Mouse (Mus musculus): ENCODE results near the gene Fam111a. TPM values are rescaled to one million over a fixed set of nuclear protein-coding genes. Genes with fewer than 3 reads are reported as not detected.
A peak's percentile ranks its signal among the peaks of the same experiment; 100 is the strongest.
"Not testable (repeated sequence)": the region's sequence is repeated elsewhere in the genome, so short reads cannot be mapped to it uniquely, and the experiment has no call there.

Fam111a gene
- polyA plus RNA-seq (2015; fragmentation: Nextera tagmentation; extraction: Ambion mirVana), result 8.2 TPM in 2 replicates

DNA sequence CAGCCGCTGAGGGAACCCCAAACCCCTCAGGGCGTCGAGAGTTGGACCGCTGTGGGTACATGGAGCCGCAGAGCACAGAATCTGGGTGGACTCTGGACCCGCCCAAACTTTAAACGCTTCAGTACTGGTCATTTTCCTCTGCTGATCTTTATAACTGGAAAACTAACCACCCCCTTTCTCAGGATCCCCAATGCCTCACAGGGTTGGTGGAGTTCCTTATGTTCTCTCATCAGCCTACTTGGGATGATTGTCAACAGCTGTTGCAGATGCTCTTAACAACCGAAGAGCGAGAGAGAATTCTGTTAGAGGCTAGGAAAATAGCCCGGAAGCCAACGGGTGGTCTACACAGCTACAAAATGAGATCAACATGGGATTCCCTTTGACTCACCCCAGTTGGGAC, at the start of gene Fam111a:
TSS of gene Fam111a (plus strand) at position 301 of the 400 bp plus-strand sequence.
- not testable (repeated sequence) for H3K4me3 ChIP-seq (ENCODE audit: low read depth, low read length); H3K9ac ChIP-seq (ENCODE audit: low read length); ATAC-seq (ENCODE audit: low FRiP score, low TSS enrichment); H3K27me3 ChIP-seq (ENCODE audit: control insufficient read depth, insufficient read depth, low read length); H3K4me1 ChIP-seq (replicated peaks; ENCODE audit: control insufficient read depth, insufficient read depth); H3K4me2 ChIP-seq (replicated peaks; ENCODE audit: low read depth); H3K36me3 ChIP-seq (ENCODE audit: control insufficient read depth, insufficient read depth, low read length); H3K27ac ChIP-seq (replicated peaks); DNase-seq (ENCODE audit: low spot score); H3K9me3 ChIP-seq (ENCODE audit: control insufficient read depth, low read length)
- WGBS, result 91% methylated on average over 11 of the region's 11 CpGs

DNA sequence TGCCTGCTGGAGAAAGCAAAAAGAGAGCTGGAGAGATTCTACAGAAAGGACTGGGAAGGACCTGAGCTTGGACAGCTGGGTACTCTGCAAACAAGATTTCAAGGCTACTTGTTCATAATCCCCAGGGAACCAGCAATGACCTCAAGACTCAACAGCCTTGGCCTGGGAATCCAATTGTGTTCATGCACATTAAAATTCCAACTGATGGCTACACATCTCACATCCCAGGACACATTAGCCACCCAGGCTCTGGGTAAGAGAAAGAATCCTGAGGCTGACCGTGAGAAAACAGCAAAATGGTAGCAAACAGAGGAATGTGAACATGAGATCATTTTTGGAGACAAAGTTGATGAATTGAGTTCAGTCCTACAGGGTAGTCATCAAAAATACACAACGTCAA, 49.3 kb upstream of the Fam111a start:
- Histone ChIP-seq H3K4me3 (ENCODE audit: low read depth, low read length) (no peak overlapping the region), H3K9ac (ENCODE audit: low read length) (no peak overlapping the region), H3K36me3 (ENCODE audit: control insufficient read depth, insufficient read depth, low read length) (no peaks in the 10 kb centered on the region), H3K27ac (replicated peaks) (no peak overlapping the region), H3K9me3 (ENCODE audit: control insufficient read depth, low read length) (no peaks in the 10 kb centered on the region), H3K27me3 (ENCODE audit: control insufficient read depth, insufficient read depth, low read length) (no peaks in the 10 kb centered on the region), H3K4me1 (replicated peaks; ENCODE audit: control insufficient read depth, insufficient read depth) (no peaks in the 10 kb centered on the region; the same call in 1 of the 2 replicates), H3K4me2 (replicated peaks; ENCODE audit: low read depth) (no peak overlapping the region)
- no peak for TF ChIP-seq CTCF (IDR thresholded peaks at IDR 0.05; ENCODE audit: low read depth)
- TF ChIP-seq EP300 (optimal IDR thresholded peaks at IDR 0.05), result no peak
- no peak for ATAC-seq (ENCODE audit: low FRiP score, low TSS enrichment)
- no peak for DNase-seq (ENCODE audit: low spot score)
- WGBS, result 73% methylated on average over 2 of the region's 2 CpGs

DNA sequence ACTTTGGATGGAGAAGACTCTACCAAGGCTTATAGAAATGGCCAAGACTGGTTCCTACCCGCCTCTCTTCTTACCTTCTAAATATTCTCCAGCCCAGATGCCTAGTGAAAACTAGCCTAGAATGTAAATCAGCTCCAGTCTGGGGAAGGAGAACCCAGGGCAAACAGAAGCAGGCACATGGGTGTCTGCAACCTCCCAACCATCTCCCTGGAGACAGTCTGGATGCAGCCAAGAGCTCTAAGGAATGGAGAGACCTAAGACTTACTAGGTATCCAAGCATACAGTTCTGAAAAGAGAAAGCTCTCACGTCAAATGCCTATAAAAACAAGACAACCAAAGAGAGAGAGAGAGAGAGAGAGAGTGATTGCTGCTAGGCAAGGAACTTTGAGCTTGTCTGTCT, 47.6 kb upstream of the Fam111a start:
- WGBS, result 85% methylated on average over 2 of the region's 2 CpGs
- Histone ChIP-seq H3K4me2 (replicated peaks; ENCODE audit: low read depth) (no peak overlapping the region), H3K36me3 (ENCODE audit: control insufficient read depth, insufficient read depth, low read length) (no peaks in the 10 kb centered on the region), H3K4me1 (replicated peaks; ENCODE audit: control insufficient read depth, insufficient read depth) (no peaks in the 10 kb centered on the region; the same call in 1 of the 2 replicates), H3K9ac (ENCODE audit: low read length) (no peak overlapping the region), H3K27ac (replicated peaks) (no peak overlapping the region), H3K9me3 (ENCODE audit: control insufficient read depth, low read length) (no peaks in the 10 kb centered on the region), H3K4me3 (ENCODE audit: low read depth, low read length) (no peak overlapping the region), H3K27me3 (ENCODE audit: control insufficient read depth, insufficient read depth, low read length) (no peaks in the 10 kb centered on the region)
- ATAC-seq (ENCODE audit: low FRiP score, low TSS enrichment), result no peak
- TF ChIP-seq CTCF (IDR thresholded peaks at IDR 0.05; ENCODE audit: low read depth) (no peak), EP300 (optimal IDR thresholded peaks at IDR 0.05) (no peak)
- no peak for DNase-seq (ENCODE audit: low spot score)

DNA sequence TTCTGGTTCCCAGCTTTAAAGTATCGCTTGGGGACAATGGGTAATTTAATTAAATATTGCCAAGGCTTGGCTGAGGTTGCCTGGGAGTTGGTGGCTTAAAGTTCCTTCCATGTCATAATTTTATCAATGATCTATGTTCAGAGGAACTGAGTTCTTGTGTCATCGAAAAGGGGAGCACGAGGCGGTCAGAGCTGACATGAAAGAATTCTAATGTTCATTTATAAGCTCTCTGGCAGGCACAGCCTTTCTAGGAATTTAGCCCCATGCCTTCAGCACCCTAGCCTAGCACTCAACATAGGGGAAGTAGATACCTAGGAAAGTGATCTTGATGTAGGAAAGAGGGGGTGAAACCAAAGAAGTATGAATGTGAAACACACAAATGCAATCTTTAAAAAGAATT, 47.2 kb upstream of the Fam111a start:
- DNase-seq (ENCODE audit: low spot score) (no peak), ATAC-seq (ENCODE audit: low FRiP score, low TSS enrichment) (no peak)
- Histone ChIP-seq H3K27me3 (ENCODE audit: control insufficient read depth, insufficient read depth, low read length) (no peaks in the 10 kb centered on the region), H3K9ac (ENCODE audit: low read length) (no peak overlapping the region), H3K4me1 (replicated peaks; ENCODE audit: control insufficient read depth, insufficient read depth) (no peaks in the 10 kb centered on the region; the same call in 1 of the 2 replicates), H3K9me3 (ENCODE audit: control insufficient read depth, low read length) (no peaks in the 10 kb centered on the region), H3K36me3 (ENCODE audit: control insufficient read depth, insufficient read depth, low read length) (no peaks in the 10 kb centered on the region), H3K27ac (replicated peaks) (no peak overlapping the region), H3K4me2 (replicated peaks; ENCODE audit: low read depth) (no peak overlapping the region), H3K4me3 (ENCODE audit: low read depth, low read length) (no peak overlapping the region)
- 68% methylated on average over 4 of the region's 4 CpGs for WGBS
- TF ChIP-seq CTCF (IDR thresholded peaks at IDR 0.05; ENCODE audit: low read depth), result no peak
- TF ChIP-seq EP300 (optimal IDR thresholded peaks at IDR 0.05), result no peak

DNA sequence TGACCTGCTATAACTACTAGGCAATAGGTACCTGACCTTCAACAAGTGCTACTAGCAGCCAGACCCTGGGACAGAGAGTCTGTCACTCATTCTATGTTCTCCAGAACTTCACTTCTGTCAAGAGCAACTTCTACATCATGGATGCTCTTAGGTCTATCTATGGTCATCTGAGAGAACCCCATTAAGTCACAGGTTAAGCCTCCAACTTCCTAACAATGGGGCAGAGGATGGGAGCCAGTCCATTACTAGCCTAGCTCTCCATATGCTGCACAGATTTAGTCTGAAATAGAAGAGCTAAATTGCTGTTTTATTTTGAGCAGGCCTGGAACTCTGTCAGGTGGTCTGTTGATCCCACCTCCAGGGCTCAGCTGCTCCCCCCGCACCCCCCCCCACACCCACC, 46.6 kb upstream of the Fam111a start:
- Histone ChIP-seq H3K4me3 (ENCODE audit: low read depth, low read length) (no peak overlapping the region), H3K27me3 (ENCODE audit: control insufficient read depth, insufficient read depth, low read length) (no peaks in the 10 kb centered on the region), H3K9ac (ENCODE audit: low read length) (no peak overlapping the region), H3K27ac (replicated peaks) (no peak overlapping the region), H3K4me1 (replicated peaks; ENCODE audit: control insufficient read depth, insufficient read depth) (no peaks in the 10 kb centered on the region; the same call in 1 of the 2 replicates), H3K9me3 (ENCODE audit: control insufficient read depth, low read length) (no peaks in the 10 kb centered on the region), H3K4me2 (replicated peaks; ENCODE audit: low read depth) (peak overlapping the region; percentile 95; the same call in 1 of the 2 replicates), H3K36me3 (ENCODE audit: control insufficient read depth, insufficient read depth, low read length) (no peaks in the 10 kb centered on the region)
- DNase-seq (ENCODE audit: low spot score), result no peak
- WGBS, result 76% methylated on average over 1 of the region's 1 CpGs
- no peak for TF ChIP-seq EP300 (optimal IDR thresholded peaks at IDR 0.05)
- no peak for TF ChIP-seq CTCF (IDR thresholded peaks at IDR 0.05; ENCODE audit: low read depth)
- no peak for ATAC-seq (ENCODE audit: low FRiP score, low TSS enrichment)

- ATAC-seq (ENCODE audit: low FRiP score, low TSS enrichment), result no peak
- TF ChIP-seq EP300 (optimal IDR thresholded peaks at IDR 0.05) (no peak), CTCF (IDR thresholded peaks at IDR 0.05; ENCODE audit: low read depth) (no peak)
- 24% methylated on average over 2 of the region's 2 CpGs for WGBS
- no peaks in the 10 kb centered on the region for H3K9me3 ChIP-seq (ENCODE audit: control insufficient read depth, low read length)
- peak overlapping the region; percentile 92 for H3K9ac ChIP-seq (ENCODE audit: low read length)
- no peaks in the 10 kb centered on the region for H3K27me3 ChIP-seq (ENCODE audit: control insufficient read depth, insufficient read depth, low read length)
- no peak for DNase-seq (ENCODE audit: low spot score)
- no peaks in the 10 kb centered on the region for H3K36me3 ChIP-seq (ENCODE audit: control insufficient read depth, insufficient read depth, low read length)
- H3K27ac ChIP-seq (replicated peaks), result no peak overlapping the region
- no peaks in the 10 kb centered on the region; the same call in 1 of the 2 replicates for H3K4me1 ChIP-seq (replicated peaks; ENCODE audit: control insufficient read depth, insufficient read depth)
- H3K4me3 ChIP-seq (ENCODE audit: low read depth, low read length), result peak overlapping the region; percentile 72
- H3K4me2 ChIP-seq (replicated peaks; ENCODE audit: low read depth), result peak overlapping the region; percentile 95
Observed at GRCm38 (mm10) chr19:12499485-12499884, 46.1 kb upstream of the Fam111a start.
